Mouse (Mus musculus) G1E (cell line): ENCODE measurements around the gene Zfp493.

ENCODE experiments used
- CTCF ChIP-seq: IDR thresholded peaks from 2 replicates; pipeline ENCODE4 v1.5.1; 2012; ENCODE audit warnings: low read depth, low read length, inconsistent platforms, mixed read lengths
- GATA1 ChIP-seq: IDR thresholded peaks from 2 replicates; pipeline ENCODE4 v1.6.1; 2012; ENCODE audit warnings: borderline replicate concordance, low read length, inconsistent platforms, mixed read lengths
- GATA2 ChIP-seq: IDR thresholded peaks from 2 replicates; pipeline ENCODE4 v1.6.1; 2012; ENCODE audit warnings: low read depth, low read length, inconsistent platforms, borderline replicate concordance
- POLR2AphosphoS5 ChIP-seq: IDR thresholded peaks from 2 replicates; pipeline ENCODE4 v1.6.1; 2012; ENCODE audit warnings: low read depth, low read length, inconsistent platforms; ENCODE audit not compliant: insufficient replicate concordance
- TAL1 ChIP-seq: conservative IDR thresholded peaks from 2 replicates; pipeline ENCODE4 v1.6.1; 2012; ENCODE audit warnings: low read depth, low read length, inconsistent platforms, mixed read lengths

DNA sequence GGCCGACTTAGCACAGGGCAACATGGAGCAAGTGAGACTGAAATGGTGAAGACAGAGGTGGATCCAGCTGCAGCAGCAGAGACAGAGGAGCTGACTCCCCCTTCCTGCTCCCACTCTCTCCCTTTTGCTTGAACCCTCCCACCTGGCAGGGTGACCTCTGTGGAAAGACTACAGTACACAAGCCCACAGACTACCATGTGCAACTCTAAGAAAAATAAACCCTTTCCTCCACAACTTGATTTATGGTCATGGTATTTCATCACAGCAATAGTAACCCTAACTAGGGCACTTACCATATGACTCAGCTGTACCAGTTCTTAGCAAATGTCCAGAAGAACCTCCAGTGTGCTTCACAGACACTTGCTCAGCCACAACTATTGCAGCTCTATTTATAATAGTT lies 19.5 kb upstream of the Zfp493 start:
- TF ChIP-seq CTCF = no peak
- no peak for TF ChIP-seq GATA1
- TF ChIP-seq POLR2AphosphoS5 = no peak
- no peak for TF ChIP-seq TAL1
- no peak for TF ChIP-seq GATA2
